Mouse (Mus musculus) cerebellum, adult 2 months (tissue): ENCODE measurements around the gene Adamts17. TPM values are rescaled to one million over a fixed set of nuclear protein-coding genes. Genes with fewer than 3 reads are reported as not detected.

ENCODE experiments used
- DNase-seq, 2 experiments: peaks; one replicate each; pipeline ENCODE4 v3.0.0; 2021
- H3K27ac ChIP-seq: fragments of 200-500 bp; 2 replicates; pipeline ENCODE4 v1.5.1; 2012; ENCODE audit warnings: low read length, control low read depth, inconsistent platforms; ENCODE audit not compliant: insufficient read depth
- H3K27me3 ChIP-seq: fragments of 200-500 bp; 2 replicates; pipeline ENCODE4 v1.6.1; 2012; ENCODE audit warnings: inconsistent platforms, mild to moderate bottlenecking, low read length, moderate library complexity; ENCODE audit not compliant: control insufficient read depth, insufficient read depth
- H3K4me1 ChIP-seq: fragments of 200-500 bp; 2 replicates; pipeline ENCODE4 v1.6.1; 2011; ENCODE audit warnings: low read length; ENCODE audit not compliant: control insufficient read depth, insufficient read depth
- H3K4me3 ChIP-seq: fragments of 200-500 bp; replicated peaks from 2 replicates; pipeline ENCODE3; 2011; ENCODE audit warnings: mild to moderate bottlenecking, low read depth, low read length, control low read depth; ENCODE audit not compliant: insufficient read depth
- CTCF ChIP-seq: fragments of 200-500 bp; IDR thresholded peaks from 2 replicates; pipeline ENCODE4 v1.5.1; 2011; ENCODE audit warnings: low read depth, mild to moderate bottlenecking, control low read depth, low read length, moderate library complexity, borderline replicate concordance; ENCODE audit not compliant: insufficient read depth
- POLR2A ChIP-seq: fragments of 200-500 bp; IDR thresholded peaks from 2 replicates; pipeline ENCODE4 v1.6.1; 2011; ENCODE audit warnings: low read length, control low read depth, borderline replicate concordance; ENCODE audit not compliant: insufficient read depth
- WGBS: fragments of 180-500 bp; shearing (Covaris S2); methylation state at CpG from one replicate; pipeline ENCODE4 v1.1.7; 2018; 5-methylcytosine and 5-hydroxymethylcytosine counted together
- polyA plus RNA-seq: library from polyadenylated mRNA; depleted of rRNA; stranded (reverse); fragments of >200 nt; gene quantifications from 2 replicates; pipeline ENCODE4 v1.2.3, GENCODE M21; 2012

Gene Adamts17
- polyA plus RNA-seq, 1 experiment = 1.5 TPM

DNA sequence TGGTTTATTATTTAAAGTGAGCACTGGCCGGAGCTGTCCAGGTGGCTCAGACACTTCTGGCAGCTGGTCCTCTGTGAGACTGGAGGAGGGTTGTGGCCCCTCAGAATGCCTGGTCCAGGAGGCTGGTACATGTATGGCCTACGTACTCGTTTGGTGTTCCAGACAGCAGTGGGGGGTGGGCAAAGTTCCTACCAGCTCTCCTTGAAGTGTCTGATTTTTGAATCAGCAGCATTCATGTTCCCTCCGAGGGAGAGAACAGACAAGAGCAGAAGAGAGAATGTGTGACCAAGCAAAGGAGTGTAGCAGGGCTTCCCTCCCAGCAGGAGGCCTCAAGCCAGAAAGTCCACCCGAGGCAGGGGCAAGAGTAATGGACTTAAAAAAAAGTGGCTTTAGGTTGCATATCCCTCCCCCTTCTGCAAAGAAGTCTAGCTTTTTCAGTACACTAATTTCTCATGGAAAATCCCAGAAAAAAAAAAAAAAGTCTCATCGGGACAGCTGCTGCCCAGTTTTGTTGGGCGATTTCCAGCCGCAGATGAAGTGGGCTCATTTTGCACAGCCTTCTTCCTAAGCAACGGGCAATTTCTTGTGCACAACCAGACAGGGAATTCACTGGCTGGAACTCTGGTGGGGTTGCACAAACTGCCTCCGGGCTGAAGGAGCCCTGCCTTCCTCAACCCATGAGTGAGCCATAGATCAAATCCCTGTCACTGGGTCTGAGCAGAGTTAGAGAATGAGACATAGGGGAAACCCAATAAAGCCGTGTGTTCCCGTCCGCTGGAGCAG lies 28.4 kb downstream of the Adamts17 start:
- 0 out of 2 replicates have a peak, but pooled peaks cover 3% of the 10 kb centered on the region for H3K4me1 ChIP-seq
- H3K4me3 ChIP-seq = no peak overlapping the region
- 14% methylated on average over 13 of the region's 13 CpGs for WGBS
- peak; percentile 9 to 11 for DNase-seq
- TF ChIP-seq CTCF = no peak
- TF ChIP-seq POLR2A = no peak
- no peak overlapping the region for H3K27ac ChIP-seq
- H3K27me3 ChIP-seq = peaks cover 1% of the 10 kb centered on the region; the same call in 1 of the 2 replicates

- 33% methylated on average over 7 of the region's 7 CpGs for WGBS
- Histone ChIP-seq H3K27ac (no peak overlapping the region), H3K4me1 (0 out of 2 replicates have a peak, but pooled peaks cover 3% of the 10 kb centered on the region), H3K27me3 (peaks cover 1% of the 10 kb centered on the region; the same call in 1 of the 2 replicates), H3K4me3 (no peak overlapping the region)
- DNase-seq = no peak
- TF ChIP-seq CTCF (no peak), POLR2A (no peak)
These were observed 32.0 kb downstream of the Adamts17 start for GRCm38 (mm10) chr7:66871520-66871919.

DNA sequence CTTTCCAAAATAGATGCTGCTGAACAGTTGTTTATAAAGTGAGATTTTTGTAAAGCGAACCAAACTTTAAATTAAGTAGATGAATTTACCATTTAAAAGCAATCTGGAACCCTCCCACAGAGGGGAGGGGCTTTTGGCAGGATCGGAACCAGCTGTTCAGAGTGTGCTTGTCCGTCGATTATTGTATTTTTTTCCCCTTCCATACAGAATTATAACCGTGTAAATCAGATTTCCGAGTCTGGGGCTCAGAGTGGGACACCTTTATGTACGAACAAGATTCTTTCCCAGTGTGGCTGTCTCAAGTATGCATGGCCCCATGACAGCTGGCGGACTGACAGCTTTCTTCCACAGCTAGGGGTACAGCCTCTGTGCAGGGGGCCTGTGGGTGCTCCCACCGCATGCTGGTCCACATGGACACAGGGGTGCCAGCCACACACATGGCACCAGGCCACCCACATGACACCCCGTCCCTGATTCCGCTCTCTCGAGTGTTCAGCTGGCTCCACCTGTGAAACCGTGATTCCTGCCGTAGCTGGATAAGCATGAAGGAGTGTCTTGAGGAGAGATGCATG lies 32.5 kb downstream of the Adamts17 start:
- Histone ChIP-seq H3K4me3 (no peak overlapping the region), H3K27me3 (no peaks in the 10 kb centered on the region; the same call in 1 of the 2 replicates), H3K27ac (no peak overlapping the region), H3K4me1 (0 out of 2 replicates have a peak, but pooled peaks cover 3% of the 10 kb centered on the region)
- no peak for TF ChIP-seq POLR2A
- no peak for TF ChIP-seq CTCF
- 25% methylated on average over 14 of the region's 14 CpGs for WGBS
- DNase-seq = no peak

DNA sequence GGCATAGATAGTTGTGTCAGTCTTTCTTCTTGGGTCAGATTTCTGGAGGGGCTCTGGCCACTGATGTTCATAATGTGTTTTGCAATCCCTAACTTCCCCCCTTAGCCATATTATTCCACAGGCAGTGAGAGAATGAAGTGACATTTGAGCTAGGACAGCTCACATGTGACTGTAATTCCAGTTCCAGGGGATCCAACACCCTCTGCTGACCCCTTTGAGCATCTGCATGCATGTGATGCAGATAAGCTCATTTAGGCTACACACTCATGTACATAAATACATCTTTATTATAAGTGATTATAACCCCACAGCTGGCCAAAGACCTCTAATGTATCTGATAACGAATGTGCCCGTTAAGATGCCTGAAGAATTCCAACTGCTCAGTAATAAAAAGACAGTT lies 33.7 kb downstream of the Adamts17 start:
- no peaks in the 10 kb centered on the region; the same call in 1 of the 2 replicates for H3K27me3 ChIP-seq
- WGBS = 93% methylated on average over 2 of the region's 2 CpGs
- no peaks in the 10 kb centered on the region for H3K4me1 ChIP-seq
- H3K4me3 ChIP-seq = no peak overlapping the region
- H3K27ac ChIP-seq = no peak overlapping the region
- DNase-seq = no peak
- TF ChIP-seq POLR2A = no peak
- TF ChIP-seq CTCF = no peak

DNA sequence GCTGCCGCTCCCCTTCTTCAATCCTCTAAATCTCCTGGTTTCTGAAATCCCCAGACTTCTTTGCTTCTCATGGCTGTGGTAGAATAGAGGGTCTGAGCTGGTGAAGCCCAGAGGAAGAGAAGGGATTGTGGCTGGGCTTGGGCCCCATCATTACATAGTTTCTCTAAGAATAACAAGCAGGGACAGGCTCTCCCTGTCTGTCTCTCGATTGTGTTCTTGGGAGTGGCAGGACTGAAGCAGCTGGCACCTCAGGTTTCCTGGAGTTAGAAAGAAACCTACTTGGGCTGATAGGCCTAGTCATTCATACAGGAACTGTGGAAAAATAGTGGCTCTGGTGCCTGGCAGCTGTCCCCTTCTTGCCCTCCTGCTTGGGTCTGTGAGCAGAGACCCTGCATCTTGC lies 51.9 kb downstream of the Adamts17 start:
- H3K27me3 ChIP-seq = no peaks in the 10 kb centered on the region
- WGBS = 83% methylated on average over 2 of the region's 2 CpGs

GRCm38 (mm10) chr7:66892096-66892495 lies 52.6 kb downstream of the Adamts17 start:
- H3K4me3 ChIP-seq = no peak overlapping the region
- no peaks in the 10 kb centered on the region for H3K27me3 ChIP-seq
- TF ChIP-seq POLR2A = no peak
- no peak for TF ChIP-seq CTCF
- 86% methylated on average over 4 of the region's 4 CpGs for WGBS
- DNase-seq = no peak
- H3K4me1 ChIP-seq = no peaks in the 10 kb centered on the region
- H3K27ac ChIP-seq = no peak overlapping the region

More for the DNA sequence above, 51.9 kb downstream of the Adamts17 start:
- no peak overlapping the region for H3K27ac ChIP-seq
- TF ChIP-seq POLR2A (no peak), CTCF (no peak)
- no peaks in the 10 kb centered on the region for H3K4me1 ChIP-seq
- DNase-seq = no peak
- no peak overlapping the region for H3K4me3 ChIP-seq

DNA sequence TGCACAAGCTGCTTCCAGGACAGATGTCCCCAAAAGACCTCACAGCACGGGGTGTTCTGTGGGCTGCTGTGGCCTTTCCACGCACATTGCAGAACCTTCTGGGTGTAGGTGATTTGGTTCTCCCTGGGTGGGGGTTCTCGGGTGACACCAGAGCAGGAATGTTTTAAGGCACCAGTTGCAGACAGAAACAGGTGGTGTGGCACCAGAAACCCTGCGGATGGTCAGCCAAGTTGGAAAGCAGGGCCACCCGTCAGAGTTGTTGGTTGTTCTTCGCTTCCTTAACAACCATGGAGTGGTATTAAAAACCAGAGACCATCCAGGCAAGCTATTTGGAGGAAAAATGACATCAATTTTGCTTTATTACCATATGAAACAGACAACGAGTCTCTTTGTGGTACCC lies 62.8 kb downstream of the Adamts17 start:
- no peak overlapping the region for H3K27ac ChIP-seq
- no peak for DNase-seq
- H3K4me1 ChIP-seq = peaks cover 8% of the 10 kb centered on the region
- H3K4me3 ChIP-seq = no peak overlapping the region
- 25% methylated on average over 7 of the region's 7 CpGs for WGBS
- no peaks in the 10 kb centered on the region for H3K27me3 ChIP-seq
- TF ChIP-seq CTCF (no peak), POLR2A (no peak)

DNA sequence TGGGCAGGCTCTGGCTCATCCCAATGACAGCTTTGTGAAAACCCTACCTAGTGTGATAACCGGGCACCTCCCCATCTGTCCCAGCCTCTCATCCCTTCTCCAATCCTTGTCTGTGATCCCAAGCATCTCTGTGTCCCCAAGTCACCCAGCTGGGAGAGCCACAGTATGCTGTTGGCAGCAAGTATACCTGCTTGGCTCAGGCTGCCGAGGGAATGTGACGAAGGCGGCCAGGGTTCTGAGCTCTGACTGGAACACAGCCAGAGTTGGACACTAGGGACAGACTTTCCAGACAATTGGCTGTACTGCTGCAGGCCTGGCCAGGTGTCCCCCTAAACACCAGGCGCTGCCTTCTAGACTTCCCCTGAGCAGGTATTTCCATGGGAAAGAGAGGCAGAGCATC lies 63.5 kb downstream of the Adamts17 start:
- Histone ChIP-seq H3K4me3 (no peak overlapping the region), H3K27ac (no peak overlapping the region), H3K27me3 (no peaks in the 10 kb centered on the region), H3K4me1 (peaks cover 8% of the 10 kb centered on the region)
- DNase-seq = peak; percentile 74 to 87
- TF ChIP-seq CTCF = no peak
- WGBS = 5% methylated on average over 5 of the region's 5 CpGs
